Mouse (Mus musculus) lung, postnatal 0 days (tissue): Measurements from ENCODE around the gene Ece1. TPM values are rescaled to one million over a fixed set of nuclear protein-coding genes. Genes with fewer than 3 reads are reported as not detected.

Source experiments
- ATAC-seq: fragments of 200-750 bp; cut with Nextera tagmentation; 2 replicates; pipeline ENCODE4 v1.8.0; 2017; ENCODE audit warnings: moderate library complexity
- DNase-seq: peaks from one replicate; pipeline ENCODE4 v3.0.0-alpha.2; 2016; ENCODE audit warnings: low spot score
- H3K27ac ChIP-seq: fragments of 300-500 bp; sonication (generic); 2 replicates; pipeline ENCODE4 v1.5.1; 2014; ENCODE audit warnings: antibody characterized with exemption, mild to moderate bottlenecking, low read length, mixed read lengths
- H3K27me3 ChIP-seq: fragments of 300-500 bp; sonication (generic); replicated peaks from 2 replicates; pipeline ENCODE4 v1.6.1; 2014; ENCODE audit warnings: low read length, mixed read lengths; ENCODE audit not compliant: insufficient read depth
- H3K36me3 ChIP-seq: fragments of 300-500 bp; sonication (generic); 2 replicates; pipeline ENCODE4 v1.6.1; 2014; ENCODE audit warnings: low read length, mixed read lengths; ENCODE audit not compliant: insufficient read depth
- H3K4me1 ChIP-seq: fragments of 300-500 bp; sonication (generic); 2 replicates; pipeline ENCODE4 v1.6.1; 2014; ENCODE audit warnings: antibody characterized with exemption, low read depth, low read length, mixed read lengths; ENCODE audit not compliant: insufficient read depth
- H3K4me2 ChIP-seq: fragments of 300-500 bp; sonication (generic); replicated peaks from 2 replicates; pipeline ENCODE4 v1.6.1; 2014; ENCODE audit warnings: low read depth, mild to moderate bottlenecking, low read length, moderate library complexity, mixed read lengths
- H3K4me3 ChIP-seq: fragments of 300-500 bp; sonication (generic); 2 replicates; pipeline ENCODE4 v1.5.1; 2014; ENCODE audit warnings: low read depth, low read length
- H3K9ac ChIP-seq: fragments of 300-500 bp; sonication (generic); replicated peaks from 2 replicates; pipeline ENCODE4 v1.6.1; 2014; ENCODE audit warnings: low read depth, mild to moderate bottlenecking
- H3K9me3 ChIP-seq: fragments of 300-500 bp; sonication (generic); 2 replicates; pipeline ENCODE4 v1.6.1; 2016; ENCODE audit warnings: low read length, mixed read lengths
- CTCF ChIP-seq: IDR thresholded peaks from 2 replicates; pipeline ENCODE4 v1.5.1; 2016; ENCODE audit warnings: antibody characterized with exemption, mild to moderate bottlenecking
- EP300 ChIP-seq: IDR thresholded peaks from 2 replicates; pipeline ENCODE4 v1.6.1; 2016; ENCODE audit warnings: antibody characterized with exemption, mild to moderate bottlenecking, control low read depth
- WGBS: fragments of 180-500 bp; shearing (Covaris S2); extraction: QIAGEN DNeasy Blood & Tissue Kit; methylation state at CpG from one replicate; pipeline ENCODE4 v1.1.7; 2014; 5-methylcytosine and 5-hydroxymethylcytosine counted together
- polyA plus RNA-seq: library from polyadenylated mRNA; unstranded; fragments of >200 nt; fragmentation: Nextera tagmentation; extraction: Ambion mirVana; gene quantifications from 2 replicates; pipeline ENCODE4 v1.2.1, GENCODE M21; 2015

The Ece1 gene
- polyA plus RNA-seq, 1 experiment from 2014 or later, result 80.9 TPM

DNA sequence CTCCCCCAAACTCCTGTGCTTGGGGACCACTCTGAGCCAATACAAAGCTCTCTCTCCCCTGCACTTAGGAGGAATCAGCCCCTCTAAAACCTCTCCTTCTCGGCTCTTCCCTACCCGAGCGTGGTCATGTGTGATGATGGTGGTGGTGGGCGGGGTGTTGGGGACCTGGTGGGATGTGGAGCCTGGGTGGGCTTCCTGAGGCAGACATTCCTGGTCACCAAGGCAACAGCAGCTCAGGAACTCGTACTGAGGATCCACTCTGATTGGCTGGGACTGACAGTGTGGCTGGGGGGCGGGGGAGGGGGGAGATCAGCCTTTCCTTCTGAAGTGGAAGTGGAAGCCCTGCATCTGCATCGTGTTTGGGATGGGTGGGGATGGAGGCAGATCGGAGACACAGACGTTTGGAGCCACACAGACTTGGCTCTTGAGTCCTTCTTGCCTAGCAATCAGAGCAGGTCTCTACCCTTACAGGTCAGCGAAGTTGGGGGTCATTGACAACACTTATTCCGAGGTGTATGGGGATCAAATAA, 30.7 kb downstream of the Ece1 start:
- no peak for ATAC-seq
- WGBS, result 21% methylated on average over 11 of the region's 11 CpGs
- Histone ChIP-seq H3K4me2 (no peak overlapping the region), H3K27me3 (no peaks in the 10 kb centered on the region), H3K4me3 (no peak overlapping the region), H3K9me3 (no peaks in the 10 kb centered on the region), H3K4me1 (no peaks in the 10 kb centered on the region; the same call in none of the 2 replicates), H3K36me3 (no peaks in the 10 kb centered on the region), H3K27ac (no peak overlapping the region), H3K9ac (no peak overlapping the region)
- no peak for TF ChIP-seq EP300
- TF ChIP-seq CTCF, result no peak
- no peak for DNase-seq

DNA sequence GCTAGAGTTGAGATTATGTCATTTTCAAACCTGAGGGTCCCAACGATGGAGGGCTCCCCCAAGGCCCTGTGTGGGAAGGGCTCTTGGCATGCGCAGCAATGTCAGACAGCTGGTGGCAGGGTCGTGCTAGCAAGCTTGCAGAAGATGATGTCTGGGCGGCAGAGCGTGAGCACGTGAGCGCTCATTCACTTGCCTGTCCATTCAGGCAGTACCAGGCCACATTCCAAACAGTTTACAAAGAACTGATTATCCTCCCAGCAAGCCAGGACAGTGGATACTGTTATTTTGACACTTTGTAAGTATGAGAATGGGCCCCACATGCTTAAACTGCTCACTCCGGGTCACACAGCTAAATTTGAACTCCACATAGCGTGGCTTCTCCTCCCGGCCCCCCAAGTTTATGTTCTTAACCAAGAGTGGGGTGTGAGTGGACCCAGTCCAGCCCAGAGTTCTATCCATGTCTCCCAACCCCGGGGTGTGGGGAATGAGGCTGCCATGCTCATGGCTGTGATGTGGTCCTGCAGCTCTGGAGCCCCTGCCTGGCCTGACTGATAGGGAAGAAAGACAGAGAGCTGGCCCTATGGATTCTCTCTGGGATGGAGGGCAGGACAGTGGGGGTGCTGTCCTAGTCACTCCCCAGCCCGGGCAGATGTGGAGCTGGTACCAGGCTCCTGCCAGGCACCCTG, 34.7 kb downstream of the Ece1 start:
- Histone ChIP-seq H3K27me3 (no peaks in the 10 kb centered on the region), H3K36me3 (no peaks in the 10 kb centered on the region), H3K9ac (no peak overlapping the region), H3K4me3 (no peak overlapping the region), H3K27ac (no peak overlapping the region), H3K4me1 (no peaks in the 10 kb centered on the region), H3K4me2 (no peak overlapping the region), H3K9me3 (no peaks in the 10 kb centered on the region)
- 0 out of 2 replicates have a peak, but pooled peaks have one; percentile 34 for ATAC-seq
- WGBS, result 36% methylated on average over 12 of the region's 12 CpGs
- DNase-seq, result no peak
- TF ChIP-seq CTCF (no peak), EP300 (no peak)

DNA sequence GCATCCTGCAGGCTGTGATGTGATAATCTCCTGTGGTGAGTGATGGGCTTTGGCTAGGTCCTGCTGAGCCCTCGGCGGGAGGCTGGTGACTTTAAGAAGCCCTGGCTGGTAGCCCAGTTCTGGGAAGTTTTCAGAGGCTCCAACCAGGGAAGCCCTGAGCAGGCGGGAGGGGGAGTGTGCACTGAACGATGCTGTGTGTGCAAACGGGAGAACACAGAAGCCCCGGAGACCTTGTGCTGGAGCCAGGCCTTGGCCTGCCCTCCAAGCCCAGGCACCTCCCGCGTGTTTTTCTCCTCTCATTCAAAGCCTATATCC, 35.2 kb downstream of the Ece1 start:
- Histone ChIP-seq H3K4me3 (no peak overlapping the region), H3K4me2 (no peak overlapping the region), H3K9me3 (no peaks in the 10 kb centered on the region), H3K4me1 (no peaks in the 10 kb centered on the region), H3K36me3 (no peaks in the 10 kb centered on the region), H3K27ac (no peak overlapping the region), H3K9ac (no peak overlapping the region), H3K27me3 (no peaks in the 10 kb centered on the region)
- no peak for TF ChIP-seq EP300
- TF ChIP-seq CTCF, result no peak
- DNase-seq, result peak; percentile 41
- ATAC-seq, result peak; percentile 43; the same call in 1 of the 2 replicates
- WGBS, result 16% methylated on average over 8 of the region's 8 CpGs

DNA sequence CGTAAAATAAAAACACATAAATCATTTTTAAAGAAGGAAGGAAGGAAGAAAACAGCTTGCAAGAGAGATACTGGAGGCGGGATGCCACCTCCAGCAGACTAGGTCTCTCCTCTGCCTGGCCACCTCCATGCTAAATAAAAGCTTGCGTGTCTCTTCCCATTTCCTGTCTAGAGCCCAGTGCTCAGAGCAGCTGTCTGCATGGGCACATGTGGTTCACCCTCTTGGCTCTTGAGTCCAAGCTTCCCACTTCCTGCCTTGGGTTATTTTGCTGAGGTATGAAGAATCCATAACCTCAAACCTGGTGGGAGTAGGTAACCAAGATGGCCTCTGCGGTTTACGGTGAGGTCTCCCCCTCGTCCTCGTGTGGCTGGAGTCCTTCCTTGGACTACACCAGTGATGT, 36.5 kb downstream of the Ece1 start:
- 70% methylated on average over 7 of the region's 7 CpGs for WGBS
- Histone ChIP-seq H3K36me3 (no peaks in the 10 kb centered on the region), H3K4me2 (no peak overlapping the region), H3K27ac (no peak overlapping the region), H3K4me3 (no peak overlapping the region), H3K9ac (no peak overlapping the region), H3K4me1 (no peaks in the 10 kb centered on the region), H3K27me3 (no peaks in the 10 kb centered on the region), H3K9me3 (no peaks in the 10 kb centered on the region)
- ATAC-seq (no peak), DNase-seq (no peak)
- no peak for TF ChIP-seq CTCF

DNA sequence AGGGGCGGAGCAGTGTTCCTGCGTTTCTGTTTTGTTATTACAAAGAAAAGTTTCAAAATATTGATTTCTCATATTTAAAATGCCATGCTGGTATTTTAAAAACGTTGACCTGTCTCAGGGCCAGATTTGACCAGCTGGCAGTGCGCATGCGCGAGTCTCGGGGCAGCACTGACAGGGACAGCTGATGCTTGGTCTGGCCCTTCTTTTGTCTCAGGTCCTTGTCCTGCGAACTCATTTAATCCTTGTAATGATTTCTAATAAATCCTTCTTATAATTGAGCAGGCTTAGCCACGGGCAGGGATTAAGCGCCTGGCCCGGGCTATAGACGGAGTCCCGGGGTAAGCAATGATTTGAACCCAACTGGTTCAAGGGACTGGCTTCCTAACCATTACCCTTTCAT, 40.2 kb downstream of the Ece1 start:
- DNase-seq, result no peak
- H3K36me3 ChIP-seq, result no peaks in the 10 kb centered on the region
- TF ChIP-seq EP300, result no peak
- H3K27ac ChIP-seq, result no peak overlapping the region
- no peaks in the 10 kb centered on the region for H3K27me3 ChIP-seq
- H3K4me1 ChIP-seq, result no peaks in the 10 kb centered on the region
- WGBS, result 81% methylated on average over 13 of the region's 13 CpGs
- no peaks in the 10 kb centered on the region for H3K9me3 ChIP-seq
- no peak overlapping the region for H3K4me2 ChIP-seq
- H3K9ac ChIP-seq, result no peak overlapping the region
- no peak for ATAC-seq
- H3K4me3 ChIP-seq, result no peak overlapping the region

DNA sequence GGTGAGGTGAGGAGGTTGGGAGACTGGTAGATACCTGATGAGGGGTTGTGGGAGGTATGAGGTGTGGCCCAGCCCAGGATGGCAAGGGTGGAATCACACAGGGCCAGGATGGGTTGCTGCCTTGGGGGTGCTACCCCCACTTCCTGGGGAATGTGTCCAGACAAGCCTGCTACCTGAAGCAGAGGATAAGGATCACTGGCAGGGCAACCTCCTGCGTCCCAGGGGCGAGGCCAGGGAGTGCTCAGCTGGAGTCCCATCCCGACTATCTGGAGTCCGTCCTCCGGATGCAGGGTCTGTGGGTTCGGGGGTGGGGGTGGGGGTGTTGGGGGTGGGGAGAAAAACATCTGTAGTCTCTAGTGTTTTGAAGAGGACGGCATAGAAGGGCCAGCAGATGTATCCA, 40.8 kb downstream of the Ece1 start:
- H3K4me3 ChIP-seq, result no peak overlapping the region
- no peaks in the 10 kb centered on the region for H3K4me1 ChIP-seq
- WGBS, result 56% methylated on average over 7 of the region's 7 CpGs
- no peak overlapping the region for H3K4me2 ChIP-seq
- no peak for ATAC-seq
- H3K36me3 ChIP-seq, result no peaks in the 10 kb centered on the region
- H3K27me3 ChIP-seq, result no peaks in the 10 kb centered on the region
- H3K9me3 ChIP-seq, result no peaks in the 10 kb centered on the region
- H3K9ac ChIP-seq, result no peak overlapping the region
- DNase-seq, result no peak
- no peak for TF ChIP-seq CTCF
- no peak for TF ChIP-seq EP300
- H3K27ac ChIP-seq, result no peak overlapping the region
